Mouse (Mus musculus): ENCODE results near the gene Gm20683. TPM values are rescaled to one million over a fixed set of nuclear protein-coding genes. Genes with fewer than 3 reads are reported as not detected.
A peak's percentile ranks its signal among the peaks of the same experiment; 100 is the strongest.

Gene Gm20683
- polyA plus RNA-seq, 1 experiment from 2014 or later, result 1.6 TPM

DNA sequence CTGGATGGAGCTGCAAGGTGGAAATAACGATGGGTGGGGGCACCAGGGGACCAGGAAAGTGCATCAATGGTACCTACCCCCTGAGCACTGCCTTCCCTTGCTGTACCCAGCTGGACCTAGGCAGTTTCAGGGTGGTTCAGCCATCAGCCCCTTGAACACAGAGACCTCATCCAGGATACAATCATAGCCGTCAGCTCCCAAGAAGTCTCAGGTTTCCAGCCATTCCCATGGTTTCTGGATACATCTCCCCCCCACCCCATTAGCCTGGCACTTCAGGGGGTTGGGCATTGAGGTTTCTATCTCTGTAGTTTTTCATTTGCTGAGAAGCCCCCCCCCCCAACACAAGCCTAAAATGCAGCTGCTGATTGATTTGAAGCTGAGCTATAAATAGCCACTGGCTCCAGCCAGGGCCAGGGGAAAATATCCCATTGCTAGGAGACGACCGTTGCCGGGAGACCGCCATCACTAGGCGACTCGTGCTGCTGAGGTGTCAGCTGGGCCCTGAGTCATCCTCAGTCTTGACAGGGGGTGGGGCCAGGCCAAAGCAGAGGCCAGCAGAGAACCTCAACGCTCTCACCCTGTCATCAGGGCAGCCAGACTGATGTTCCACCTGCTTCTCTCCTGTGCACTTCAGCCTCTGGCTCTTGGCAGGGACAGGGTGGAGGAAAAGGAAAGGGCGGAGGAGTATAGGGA lies 38.6 kb downstream of the Gm20683 start:
- Histone ChIP-seq H3K36me3 (no peaks in the 10 kb centered on the region), H3K4me3 (no peak overlapping the region), H3K27ac (ENCODE audit: poor library complexity, severe bottlenecking) (0 out of 2 replicates have a peak overlapping the region, but pooled peaks have one; percentile 20), H3K9me3 (replicated peaks) (no peaks in the 10 kb centered on the region), H3K4me1 (replicated peaks) (peaks cover 15% of the 10 kb centered on the region), H3K4me2 (peak overlapping the region; percentile 48), H3K9ac (0 out of 2 replicates have a peak overlapping the region, but pooled peaks have one; percentile 43), H3K27me3 (replicated peaks) (peaks cover 20% of the 10 kb centered on the region)
- 10% methylated on average over 10 of the region's 10 CpGs for WGBS
- ATAC-seq (ENCODE audit: insufficient number of reproducible peaks, low FRiP score), result peak; percentile 83

DNA sequence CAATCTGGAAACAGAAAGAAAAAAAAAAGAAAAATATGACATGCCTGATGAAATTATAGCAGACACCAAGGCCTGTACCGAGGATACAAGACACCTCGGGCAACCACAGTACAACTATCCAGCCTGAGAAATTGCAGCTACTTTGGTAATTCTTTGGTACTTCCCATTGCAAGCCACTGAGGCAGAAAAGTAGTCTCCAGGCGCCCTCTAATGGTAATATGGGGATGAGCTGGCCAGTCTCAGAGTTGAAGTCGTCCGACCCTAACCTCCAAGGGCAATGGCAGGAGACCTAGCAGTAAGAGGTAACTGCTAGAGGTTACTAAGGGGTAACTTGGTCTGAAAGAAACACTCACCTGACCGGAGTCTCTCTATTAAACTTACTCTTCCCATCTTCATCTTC lies 40.5 kb downstream of the Gm20683 start:
- no peak overlapping the region for H3K27ac ChIP-seq (ENCODE audit: poor library complexity, severe bottlenecking)
- H3K36me3 ChIP-seq, result no peaks in the 10 kb centered on the region
- WGBS, result 9% methylated on average over 6 of the region's 6 CpGs
- H3K9ac ChIP-seq, result no peak overlapping the region
- no peak for ATAC-seq (ENCODE audit: insufficient number of reproducible peaks, low FRiP score)
- H3K9me3 ChIP-seq (replicated peaks), result no peaks in the 10 kb centered on the region
- H3K4me3 ChIP-seq, result no peak overlapping the region
- peaks cover 14% of the 10 kb centered on the region for H3K27me3 ChIP-seq (replicated peaks)
- H3K4me2 ChIP-seq, result no peak overlapping the region
- peaks cover 24% of the 10 kb centered on the region for H3K4me1 ChIP-seq (replicated peaks)

DNA sequence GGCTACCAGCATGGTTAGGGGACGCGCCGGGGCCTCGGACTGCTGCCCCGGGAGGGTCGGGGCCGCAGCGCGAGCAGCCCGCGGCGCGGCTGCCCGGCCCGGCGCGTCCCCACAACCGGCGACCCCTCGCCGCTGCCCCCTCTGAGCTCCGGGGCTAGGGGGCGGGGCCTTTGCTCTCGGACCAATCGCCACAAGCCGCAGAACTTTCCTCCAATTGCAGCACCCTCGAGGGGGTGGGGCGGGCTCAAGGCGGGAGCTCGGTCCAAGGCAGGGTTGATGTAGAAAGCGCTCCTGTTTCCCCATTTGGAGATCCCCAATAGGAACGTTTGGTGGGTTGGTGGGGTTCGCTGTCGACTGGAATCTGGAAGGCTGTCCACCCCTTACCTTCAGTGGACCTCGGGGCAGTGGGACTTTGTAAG lies 44.6 kb downstream of the Gm20683 start, which contains the start of gene Metrn:
Gene Metrn (minus strand): TSS at position 186 of the 419 bp plus-strand sequence.
- Histone ChIP-seq H3K9ac (peak within 1 kb of the TSS; percentile 78), H3K36me3 (no peaks in the 10 kb centered on the region), H3K27me3 (replicated peaks) (peaks cover 4% of the 10 kb centered on the region; the same call in 1 of the 2 replicates), H3K4me3 (peak within 1 kb of the TSS; percentile 79), H3K4me1 (replicated peaks) (peaks cover 41% of the 10 kb centered on the region), H3K4me2 (peak within 1 kb of the TSS; percentile 98), H3K9me3 (replicated peaks) (no peaks in the 10 kb centered on the region), H3K27ac (ENCODE audit: poor library complexity, severe bottlenecking) (no peak within 1 kb of the TSS)
- WGBS, result under 1% methylated on average over 35 of the region's 35 CpGs
- ATAC-seq (ENCODE audit: insufficient number of reproducible peaks, low FRiP score), result peak; percentile 82

DNA sequence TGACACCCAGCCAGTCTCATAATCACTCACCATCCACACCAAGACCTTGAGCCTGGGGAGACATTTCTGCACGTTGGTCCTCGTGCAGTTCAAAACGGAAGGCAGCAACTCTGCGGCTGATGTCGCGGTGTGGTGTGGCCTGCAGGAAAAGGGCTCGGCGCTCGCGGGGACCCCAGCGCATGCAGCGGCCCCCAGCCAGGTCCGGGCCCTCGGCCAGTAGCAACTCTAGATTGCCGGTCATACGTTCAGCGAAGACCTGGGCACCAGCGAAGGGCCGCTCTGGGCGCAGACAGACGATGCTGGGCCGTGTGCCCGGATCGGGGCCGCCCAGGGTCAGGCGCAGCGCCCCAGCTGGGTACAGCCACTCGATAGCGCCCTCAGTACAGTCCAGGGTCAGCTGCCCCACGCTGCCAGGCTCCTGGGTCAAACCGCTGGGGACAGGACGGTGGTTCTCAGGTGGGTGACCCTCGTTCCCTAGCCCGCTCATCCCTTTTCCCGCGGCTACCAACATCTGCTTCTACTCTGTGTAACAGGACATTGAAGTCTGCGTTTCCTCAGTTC lies 45.3 kb downstream of the Gm20683 start:
- peaks cover 45% of the 10 kb centered on the region for H3K4me1 ChIP-seq (replicated peaks)
- H3K27me3 ChIP-seq (replicated peaks), result 0 out of 2 replicates have a peak, but pooled peaks cover under 1% of the 10 kb centered on the region
- H3K36me3 ChIP-seq, result no peaks in the 10 kb centered on the region
- no peaks in the 10 kb centered on the region for H3K9me3 ChIP-seq (replicated peaks)
- peak overlapping the region; percentile 79 for H3K4me3 ChIP-seq
- ATAC-seq (ENCODE audit: insufficient number of reproducible peaks, low FRiP score), result peak; percentile 7; the same call in 1 of the 2 replicates
- peak overlapping the region; percentile 78 for H3K9ac ChIP-seq
- 2% methylated on average over 37 of the region's 37 CpGs for WGBS
- H3K4me2 ChIP-seq, result peak overlapping the region; percentile 98
- no peak overlapping the region for H3K27ac ChIP-seq (ENCODE audit: poor library complexity, severe bottlenecking)

DNA sequence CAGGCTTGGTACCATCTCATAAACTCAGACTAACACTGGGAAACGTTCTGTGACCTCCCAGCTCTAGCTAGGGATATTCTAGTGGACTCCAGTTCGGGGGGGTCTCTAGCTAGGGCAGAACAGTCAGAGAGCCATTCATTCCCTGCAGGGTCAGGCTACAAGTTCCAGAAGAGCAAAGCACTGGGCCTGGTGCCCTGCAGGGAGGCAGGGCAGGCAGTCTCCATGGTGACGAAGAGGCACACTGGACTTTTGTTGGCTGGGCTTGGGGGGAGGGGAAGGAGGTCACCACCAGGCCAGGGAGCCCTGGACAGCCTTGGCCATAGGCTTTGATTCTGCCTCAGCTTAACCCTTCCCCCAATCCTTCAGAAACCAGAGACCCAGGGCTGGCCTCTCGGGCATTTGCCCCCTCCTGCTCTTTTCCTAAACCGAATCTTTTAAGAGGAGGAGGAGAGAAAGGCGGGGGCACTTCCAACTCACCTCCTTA lies 45.9 kb downstream of the Gm20683 start, which contains the start of gene AC134908.4:
Gene AC134908.4 (minus strand): TSS at position 51 of the 484 bp plus-strand sequence.
- no peak for ATAC-seq (ENCODE audit: insufficient number of reproducible peaks, low FRiP score)
- Histone ChIP-seq H3K27ac (ENCODE audit: poor library complexity, severe bottlenecking) (no peak within 1 kb of the TSS), H3K4me2 (peak within 1 kb of the TSS; percentile 98), H3K9ac (peak within 1 kb of the TSS; percentile 78), H3K36me3 (0 out of 2 replicates have a peak, but pooled peaks cover under 1% of the 10 kb centered on the region), H3K4me3 (peak within 1 kb of the TSS; percentile 79), H3K4me1 (replicated peaks) (peaks cover 51% of the 10 kb centered on the region), H3K27me3 (replicated peaks) (no peaks in the 10 kb centered on the region), H3K9me3 (replicated peaks) (no peaks in the 10 kb centered on the region)
- 18% methylated on average over 6 of the region's 6 CpGs for WGBS

- no peaks in the 10 kb centered on the region for H3K27me3 ChIP-seq (replicated peaks)
- H3K27ac ChIP-seq (ENCODE audit: poor library complexity, severe bottlenecking), result no peak overlapping the region
- peak overlapping the region; percentile 98 for H3K4me2 ChIP-seq
- H3K9ac ChIP-seq, result 0 out of 2 replicates have a peak overlapping the region, but pooled peaks have one; percentile 78
- peaks cover 53% of the 10 kb centered on the region for H3K4me1 ChIP-seq (replicated peaks)
- no peak for ATAC-seq (ENCODE audit: insufficient number of reproducible peaks, low FRiP score)
- no peak overlapping the region for H3K4me3 ChIP-seq
- 83% methylated on average over 17 of the region's 17 CpGs for WGBS
- H3K9me3 ChIP-seq (replicated peaks), result no peaks in the 10 kb centered on the region
- H3K36me3 ChIP-seq, result 0 out of 2 replicates have a peak, but pooled peaks cover 5% of the 10 kb centered on the region
Measured at GRCm38 (mm10) chr17:25794998-25795397, 46.6 kb downstream of the Gm20683 start.

- Histone ChIP-seq H3K27me3 (replicated peaks) (no peaks in the 10 kb centered on the region), H3K4me3 (no peak overlapping the region), H3K27ac (ENCODE audit: poor library complexity, severe bottlenecking) (no peak overlapping the region), H3K4me2 (no peak overlapping the region), H3K4me1 (replicated peaks) (peaks cover 53% of the 10 kb centered on the region), H3K9ac (no peak overlapping the region), H3K36me3 (peaks cover 13% of the 10 kb centered on the region), H3K9me3 (replicated peaks) (no peaks in the 10 kb centered on the region)
- 83% methylated on average over 13 of the region's 13 CpGs for WGBS
- ATAC-seq (ENCODE audit: insufficient number of reproducible peaks, low FRiP score), result no peak
Measured at GRCm38 (mm10) chr17:25794197-25794596, 47.4 kb downstream of the Gm20683 start.

DNA sequence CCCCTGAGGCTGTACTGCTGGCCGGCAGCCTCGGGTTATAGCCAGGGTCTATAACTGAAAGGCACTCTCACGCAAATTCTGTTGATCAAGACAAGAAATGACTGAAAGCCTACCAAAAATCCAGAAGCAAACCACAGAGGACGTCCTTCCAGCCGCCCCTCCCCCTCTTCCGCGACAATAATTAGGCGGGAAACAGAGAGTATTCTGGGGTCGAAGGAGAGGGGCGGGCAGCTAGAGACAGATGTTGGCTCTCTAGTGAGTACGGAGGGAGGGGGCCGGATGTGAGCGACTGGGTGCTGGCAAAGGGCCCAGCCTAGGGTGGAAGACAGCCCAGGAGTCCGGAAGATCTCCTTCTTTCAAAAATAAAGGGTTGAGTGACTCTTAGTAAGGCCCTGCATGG lies 48.9 kb downstream of the Gm20683 start, which contains the start of gene Fam173a:
Gene Fam173a (minus strand): TSS at position 287 of the 400 bp plus-strand sequence.
- WGBS, result 1% methylated on average over 14 of the region's 14 CpGs
- Histone ChIP-seq H3K27me3 (replicated peaks) (no peaks in the 10 kb centered on the region), H3K9ac (peak within 1 kb of the TSS; percentile 82), H3K4me2 (peak within 1 kb of the TSS; percentile 93), H3K27ac (ENCODE audit: poor library complexity, severe bottlenecking) (peak within 1 kb of the TSS; percentile 85), H3K4me1 (replicated peaks) (peaks cover 53% of the 10 kb centered on the region), H3K9me3 (replicated peaks) (no peaks in the 10 kb centered on the region), H3K36me3 (peaks cover 24% of the 10 kb centered on the region), H3K4me3 (peak within 1 kb of the TSS; percentile 77)
- ATAC-seq (ENCODE audit: insufficient number of reproducible peaks, low FRiP score), result peak; percentile 58

DNA sequence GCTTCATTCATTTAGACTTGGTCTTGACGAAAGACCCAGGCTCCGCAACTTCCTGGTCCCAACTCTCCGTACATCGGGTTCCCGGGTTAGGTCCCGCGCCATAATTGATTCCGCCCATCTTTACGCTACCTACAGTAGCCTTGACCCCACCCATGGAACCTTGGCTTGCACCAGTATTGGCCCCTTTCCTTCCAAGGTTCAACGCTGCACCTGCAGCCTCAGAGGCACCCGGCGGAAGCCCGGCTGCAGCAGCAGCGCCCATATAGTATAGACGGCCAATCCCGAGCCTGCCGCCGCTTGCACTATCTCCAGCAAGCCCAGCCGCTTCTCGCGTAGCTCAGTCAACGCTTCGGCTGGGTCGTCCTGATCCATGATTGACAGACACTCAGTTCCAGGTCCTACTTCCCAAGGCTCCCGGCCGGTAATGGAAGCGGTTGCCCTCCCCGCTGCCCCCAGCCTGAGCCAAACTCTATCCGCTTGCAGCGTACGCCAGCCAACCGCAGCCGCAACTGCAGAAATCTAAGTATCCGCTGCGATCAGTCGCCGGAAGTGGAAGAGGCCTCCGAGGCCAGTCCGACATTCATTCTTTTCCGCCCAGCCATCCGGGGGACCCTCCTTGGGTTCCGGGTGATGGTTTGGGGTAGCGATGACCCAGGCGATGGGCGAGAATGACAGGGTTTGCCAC lies 49.6 kb downstream of the Gm20683 start:
- Histone ChIP-seq H3K36me3 (peaks cover 27% of the 10 kb centered on the region), H3K9ac (peak overlapping the region; percentile 82), H3K4me1 (replicated peaks) (peaks cover 49% of the 10 kb centered on the region), H3K4me2 (peak overlapping the region; percentile 93), H3K27ac (ENCODE audit: poor library complexity, severe bottlenecking) (peak overlapping the region; percentile 85), H3K27me3 (replicated peaks) (no peaks in the 10 kb centered on the region), H3K4me3 (peak overlapping the region; percentile 77), H3K9me3 (replicated peaks) (no peaks in the 10 kb centered on the region)
- peak; percentile 65 for ATAC-seq (ENCODE audit: insufficient number of reproducible peaks, low FRiP score)
- WGBS, result under 1% methylated on average over 45 of the region's 45 CpGs

GRCm38 (mm10) chr17:25791320-25791842 lies 50.2 kb downstream of the Gm20683 start:
- Histone ChIP-seq H3K4me1 (replicated peaks) (peaks cover 48% of the 10 kb centered on the region), H3K4me2 (peak overlapping the region; percentile 93), H3K27ac (ENCODE audit: poor library complexity, severe bottlenecking) (peak overlapping the region; percentile 85), H3K36me3 (peaks cover 27% of the 10 kb centered on the region), H3K27me3 (replicated peaks) (no peaks in the 10 kb centered on the region), H3K4me3 (peak overlapping the region; percentile 77), H3K9ac (peak overlapping the region; percentile 82), H3K9me3 (replicated peaks) (no peaks in the 10 kb centered on the region)
- no peak for ATAC-seq (ENCODE audit: insufficient number of reproducible peaks, low FRiP score)
- WGBS, result 28% methylated on average over 19 of the region's 19 CpGs
